Mouse (Mus musculus): Measurements from ENCODE around the gene Nnmt.

- TF ChIP-seq CTCF (IDR thresholded peaks at IDR 0.05; ENCODE audit: extremely low read depth, insufficient read depth, low read length): no peak
- TF ChIP-seq POLR2A (IDR thresholded peaks at IDR 0.05; ENCODE audit: extremely low read depth, insufficient read depth, low read length): no peak
Measured at GRCm38 (mm10) chr9:48607417-48607816, 2.5 kb upstream of the Nnmt start.

All from cortical plate, adult 2 months (tissue).